Mouse (Mus musculus) ES-CJ7 (cell line): ENCODE results near the gene Slc30a1.
A peak's percentile ranks its signal among the peaks of the same experiment; 100 is the strongest.

ENCODE experiments used
- DNase-seq: peaks from one replicate; pipeline ENCODE4 v3.0.0; 2011; ENCODE audit warnings: low read depth, low spot score

Slc30a1 gene

GRCm38 (mm10) chr1:191943638-191944037 lies 37.1 kb downstream of the Slc30a1 start:
- no peak for DNase-seq

- peak; percentile 75 for DNase-seq
Observed at GRCm38 (mm10) chr1:191945341-191945740, 38.8 kb downstream of the Slc30a1 start.

GRCm38 (mm10) chr1:191945756-191946155 lies 39.2 kb downstream of the Slc30a1 start:
- DNase-seq, result peak; percentile 75

GRCm38 (mm10) chr1:191946261-191946660 lies 39.7 kb downstream of the Slc30a1 start:
- DNase-seq, result peak; percentile 99

- DNase-seq, result peak; percentile 72
Observed at GRCm38 (mm10) chr1:191946835-191947234, 40.3 kb downstream of the Slc30a1 start.

- DNase-seq, result peak; percentile 78
Observed at GRCm38 (mm10) chr1:191947796-191948195, 41.2 kb downstream of the Slc30a1 start.

GRCm38 (mm10) chr1:191948600-191948999 lies 42.0 kb downstream of the Slc30a1 start:
- DNase-seq, result no peak

GRCm38 (mm10) chr1:191950611-191951010 lies 44.0 kb downstream of the Slc30a1 start:
- no peak for DNase-seq

- no peak for DNase-seq
Observed at GRCm38 (mm10) chr1:191952733-191953335, 46.3 kb downstream of the Slc30a1 start.

- DNase-seq, result no peak
Observed at GRCm38 (mm10) chr1:191955101-191955500, 48.5 kb downstream of the Slc30a1 start.

- DNase-seq, result no peak
Observed at GRCm38 (mm10) chr1:191956261-191956660, 49.7 kb downstream of the Slc30a1 start.

GRCm38 (mm10) chr1:191956871-191957270 lies 50.3 kb downstream of the Slc30a1 start:
- no peak for DNase-seq

GRCm38 (mm10) chr1:191957321-191957720 lies 50.8 kb downstream of the Slc30a1 start:
- DNase-seq, result no peak

GRCm38 (mm10) chr1:191960946-191961345 lies 54.4 kb downstream of the Slc30a1 start:
- no peak for DNase-seq
